Mouse (Mus musculus) macrophage (primary cell): Measurements from ENCODE around the gene Gm17657. TPM values are rescaled to one million over a fixed set of nuclear protein-coding genes. Genes with fewer than 3 reads are reported as not detected.

ENCODE experiments used
- H3K27ac ChIP-seq: fragments of 350-480 bp; formaldehyde crosslinking; 2 replicates; pipeline ENCODE4 v1.9.0; 2021
- H3K36me3 ChIP-seq: fragments of 350-480 bp; formaldehyde crosslinking; 2 replicates; pipeline ENCODE4 v1.9.0; 2021; ENCODE audit errors: inconsistent target
- H3K4me3 ChIP-seq: fragments of 350-480 bp; formaldehyde crosslinking; 2 replicates; pipeline ENCODE4 v1.9.0; 2021; ENCODE audit errors: inconsistent target
- H3K79me2 ChIP-seq: fragments of 350-480 bp; formaldehyde crosslinking; 2 replicates; pipeline ENCODE4 v1.9.0; 2021; ENCODE audit errors: inconsistent target
- WGBS: methylation state at CpG from one replicate; pipeline ENCODE4 v1.1.7; 2026; ENCODE audit warnings: inconsistent platforms; ENCODE audit not compliant: missing documents; 5-methylcytosine and 5-hydroxymethylcytosine counted together
- polyA plus RNA-seq: library from polyadenylated mRNA; stranded (reverse); fragments of 250-400 nt; gene quantifications from 3 replicates; pipeline ENCODE4 v1.2.4, GENCODE M21; 2018; ENCODE audit warnings: inconsistent platforms
- total RNA-seq, 78 experiments: library from RNA; depleted of rRNA; stranded (reverse); fragments of 250-400 nt; gene quantifications; 1 replicate in 9 of 78; 2 replicates in 24 of 78; 3 replicates in 43 of 78; 4 replicates in 2 of 78; pipeline ENCODE4 v1.2.4; 2018; ENCODE audit warnings: inconsistent platforms in 56 of 78

The Gm17657 gene
- not detected for total RNA-seq (2018; cell fraction: chromatin; rRNA removed)
- total RNA-seq (2018; cell fraction: cytosol; rRNA removed) = not detected
- not detected for total RNA-seq (2018; cell fraction: nucleus; rRNA removed)
- polyA plus RNA-seq = not detected in 3 replicates

DNA sequence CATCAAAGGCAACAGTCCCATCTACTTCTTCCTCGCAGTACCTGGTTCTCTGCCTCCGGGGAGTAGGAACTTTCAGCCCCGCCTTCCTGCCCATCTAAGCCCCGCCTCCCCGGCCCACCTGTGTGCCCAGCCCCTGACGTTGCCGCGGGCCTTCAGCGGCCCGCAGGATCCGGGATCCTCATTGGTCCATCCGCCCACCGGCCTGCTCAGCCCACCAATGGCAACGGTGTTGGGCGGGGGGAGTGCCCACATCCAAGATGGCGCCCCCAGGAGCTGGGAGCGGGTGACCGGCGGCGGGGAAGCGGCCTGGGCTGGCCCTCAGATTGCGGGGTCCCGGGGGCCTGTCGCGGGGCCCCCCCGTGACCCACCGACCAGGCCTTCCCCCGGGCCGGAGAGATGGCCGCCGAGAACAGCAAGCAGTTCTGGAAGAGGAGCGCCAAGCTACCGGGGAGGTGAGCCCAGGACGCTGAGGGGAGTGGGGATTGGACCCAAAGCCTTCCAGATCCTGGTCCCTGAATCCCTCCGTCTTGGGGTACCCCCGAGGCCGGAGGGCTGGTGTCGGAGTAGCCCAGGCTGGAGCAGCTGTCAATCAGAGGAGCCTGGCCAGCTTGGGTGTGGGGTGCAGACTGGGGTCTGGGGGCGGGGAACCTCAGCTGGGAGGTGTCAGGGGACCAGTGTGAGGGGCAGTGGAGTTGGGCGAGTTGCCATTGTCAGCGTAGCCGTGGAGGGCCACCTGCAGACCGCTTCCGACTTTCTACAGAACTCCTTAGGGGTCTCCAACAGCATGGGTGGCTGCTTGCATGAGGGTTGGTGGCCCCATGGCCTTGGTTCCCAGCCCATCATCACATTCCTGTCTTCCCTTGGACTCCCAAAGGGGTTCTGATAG lies at the start of gene Gm17657, which contains the start of gene Tbc1d22b:
Gene Gm17657 (minus strand): TSS at position 96 of the 886 bp plus-strand sequence.
Gene Tbc1d22b (plus strand): TSS at position 243 of the 886 bp plus-strand sequence.
- Histone ChIP-seq H3K27ac (peak within 1 kb of the TSS; percentile 28; the same call in 1 of the 2 replicates), H3K36me3 (no peaks in the 10 kb centered on the region), H3K79me2 (peaks cover 32% of the 10 kb centered on the region; the same call in 1 of the 2 replicates), H3K4me3 (peak within 1 kb of the TSS; percentile 86)
- WGBS = 1% methylated on average over 43 of the region's 44 CpGs

DNA sequence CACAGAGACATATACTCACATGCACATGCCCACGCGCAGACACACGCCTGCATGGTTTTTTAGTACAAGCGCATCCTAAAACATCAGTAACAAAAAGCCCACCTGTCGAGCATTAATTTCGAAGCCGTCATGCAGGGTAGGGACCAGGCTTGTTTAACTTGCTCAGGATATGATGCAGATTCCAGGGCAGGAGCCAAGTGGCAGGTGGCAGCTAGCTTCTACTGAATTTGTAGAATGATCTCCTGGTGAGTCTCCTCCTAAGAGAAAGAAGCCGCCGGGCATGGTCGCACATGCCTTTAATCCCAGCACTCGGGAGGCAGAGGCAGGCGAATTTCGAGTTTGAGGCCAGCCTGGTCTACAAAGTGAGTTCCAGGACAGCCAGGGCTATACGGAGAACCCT lies 49.6 kb upstream of the Gm17657 start:
- H3K36me3 ChIP-seq = peaks cover 18% of the 10 kb centered on the region; the same call in 1 of the 2 replicates

DNA sequence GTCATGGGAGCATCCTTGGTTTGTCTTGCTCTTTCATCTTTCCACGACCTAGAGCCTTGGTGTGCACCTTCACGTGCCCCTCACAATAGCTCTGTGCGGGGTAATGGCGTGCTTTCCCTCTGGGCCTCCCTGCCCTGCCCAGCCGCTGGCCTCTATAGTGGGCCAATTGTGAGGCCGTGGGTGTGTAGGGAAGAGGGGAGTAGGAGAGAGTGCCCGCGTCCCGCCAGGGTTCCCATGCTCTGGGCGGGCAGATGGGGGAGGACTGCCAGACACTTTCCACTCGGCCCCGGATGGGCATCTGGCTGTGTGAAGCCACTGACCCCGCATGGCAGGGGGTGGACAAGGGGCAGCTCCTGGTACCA lies 47.3 kb upstream of the Gm17657 start:
- 90% methylated on average over 10 of the region's 13 CpGs for WGBS
- peaks cover 18% of the 10 kb centered on the region; the same call in 1 of the 2 replicates for H3K36me3 ChIP-seq

More for the DNA sequence above, 49.6 kb upstream of the Gm17657 start:
- H3K79me2 ChIP-seq = no peaks in the 10 kb centered on the region
- H3K27ac ChIP-seq = no peak overlapping the region
- no peak overlapping the region for H3K4me3 ChIP-seq
- 96% methylated on average over 14 of the region's 14 CpGs for WGBS

DNA sequence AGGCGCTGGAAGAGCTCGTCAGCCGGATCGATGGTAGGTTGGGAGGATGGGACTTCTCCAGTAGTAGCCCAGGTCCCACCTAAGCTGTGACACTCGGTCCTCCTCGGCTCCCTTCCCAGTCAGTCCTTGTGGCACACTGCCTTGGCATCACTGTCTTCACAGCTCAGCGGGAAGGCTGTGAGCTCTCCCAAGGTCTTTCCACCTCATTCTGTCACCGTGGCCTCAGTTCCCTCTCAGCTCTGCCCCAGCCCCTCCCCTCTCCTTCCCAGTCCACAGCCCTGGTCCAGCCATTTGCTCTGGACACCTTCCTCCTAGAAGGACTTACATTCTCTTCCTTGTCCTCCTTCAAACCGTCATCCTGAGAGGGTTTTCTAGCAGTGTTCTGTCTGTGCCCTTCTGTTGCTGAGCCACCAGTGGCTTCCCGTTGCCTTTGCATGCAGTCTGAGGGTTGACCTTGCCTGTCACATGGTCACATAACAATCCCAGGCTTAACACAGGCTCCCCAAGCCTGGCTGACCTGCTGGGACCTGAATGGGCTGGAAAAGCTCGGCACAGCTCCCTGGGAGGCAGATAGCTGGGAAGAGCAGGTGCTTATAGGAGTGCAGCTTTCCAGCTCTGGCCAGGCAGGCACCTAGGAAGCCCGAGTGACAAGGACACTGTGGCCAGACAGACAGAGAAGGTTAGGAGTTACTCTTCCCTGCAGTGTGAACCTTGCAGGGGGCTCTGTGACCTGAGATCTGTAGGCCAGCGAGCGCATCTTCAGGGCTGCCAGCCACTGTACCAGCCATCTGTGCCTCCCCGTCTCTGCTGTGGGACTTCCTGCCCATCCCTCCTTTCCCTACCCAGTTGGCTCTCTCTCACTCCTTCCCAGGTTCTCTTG lies 46.7 kb upstream of the Gm17657 start:
- H3K27ac ChIP-seq = no peak overlapping the region

More for the DNA sequence above, 47.3 kb upstream of the Gm17657 start:
- Histone ChIP-seq H3K4me3 (no peak overlapping the region), H3K27ac (no peak overlapping the region), H3K79me2 (no peaks in the 10 kb centered on the region)

DNA sequence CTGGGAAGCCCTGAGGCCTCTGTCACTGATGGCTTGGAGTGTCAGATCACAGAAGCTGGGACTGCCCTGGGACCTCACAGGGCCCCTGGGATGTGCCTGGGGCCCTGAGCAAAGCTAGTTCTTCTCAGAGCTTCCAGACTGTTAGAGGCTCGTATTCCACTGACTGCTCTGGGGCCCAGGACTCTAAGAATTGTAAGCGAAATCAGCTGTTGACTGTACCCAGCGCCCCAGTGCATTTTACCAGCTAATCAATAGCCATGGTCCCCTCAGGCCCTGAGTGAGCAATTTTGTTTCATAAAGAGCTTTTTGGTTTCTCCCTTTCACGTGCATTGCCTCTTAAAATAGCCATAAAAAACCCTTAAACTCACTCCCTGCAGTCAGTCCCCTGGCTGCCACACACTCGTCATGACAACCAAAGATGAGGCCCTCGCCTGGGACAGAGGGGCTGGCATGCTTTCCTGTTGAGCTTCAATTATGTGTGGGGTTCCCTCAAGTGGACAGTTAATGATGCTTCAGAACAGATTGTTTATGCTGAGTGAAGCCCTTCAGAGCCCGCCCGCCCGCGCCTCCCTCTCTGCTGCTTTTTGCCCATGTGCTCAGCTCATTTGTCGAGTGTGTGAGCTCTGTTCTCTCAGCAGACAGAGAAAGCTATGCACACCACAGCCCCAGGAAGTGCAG lies 39.9 kb upstream of the Gm17657 start:
- Histone ChIP-seq H3K36me3 (no peaks in the 10 kb centered on the region), H3K4me3 (no peak overlapping the region), H3K79me2 (no peaks in the 10 kb centered on the region), H3K27ac (no peak overlapping the region)
- whole genome bisulfite sequencing = 90% methylated on average over 11 of the region's 11 CpGs

More for the DNA sequence above, 46.7 kb upstream of the Gm17657 start:
- 92% methylated on average over 14 of the region's 15 CpGs for WGBS
- Histone ChIP-seq H3K36me3 (peaks cover 18% of the 10 kb centered on the region; the same call in 1 of the 2 replicates), H3K79me2 (no peaks in the 10 kb centered on the region), H3K4me3 (no peak overlapping the region)

DNA sequence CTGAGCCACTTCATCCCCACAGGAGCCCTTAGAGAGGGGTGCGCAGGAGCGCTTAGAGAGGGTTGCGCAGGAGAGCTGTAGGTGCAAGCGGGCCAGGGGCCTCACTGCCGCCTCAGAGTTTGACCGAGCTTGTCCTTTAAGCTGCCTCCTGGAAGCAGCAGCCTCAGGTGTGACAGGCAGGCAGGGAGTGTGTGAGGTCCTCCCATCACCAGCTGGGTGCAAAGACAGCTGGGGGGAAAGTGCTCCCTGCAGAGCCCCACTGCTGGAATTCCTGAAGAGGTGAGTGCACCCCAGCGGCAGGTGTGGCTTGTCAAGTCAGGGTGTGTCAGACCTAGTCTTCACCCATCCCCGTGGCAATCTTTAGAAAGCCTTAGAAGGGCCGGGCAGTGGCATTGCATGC lies 37.5 kb upstream of the Gm17657 start:
- 97% methylated on average over 9 of the region's 9 CpGs for WGBS
- Histone ChIP-seq H3K4me3 (no peak overlapping the region), H3K36me3 (no peaks in the 10 kb centered on the region), H3K27ac (no peak overlapping the region), H3K79me2 (no peaks in the 10 kb centered on the region)

DNA sequence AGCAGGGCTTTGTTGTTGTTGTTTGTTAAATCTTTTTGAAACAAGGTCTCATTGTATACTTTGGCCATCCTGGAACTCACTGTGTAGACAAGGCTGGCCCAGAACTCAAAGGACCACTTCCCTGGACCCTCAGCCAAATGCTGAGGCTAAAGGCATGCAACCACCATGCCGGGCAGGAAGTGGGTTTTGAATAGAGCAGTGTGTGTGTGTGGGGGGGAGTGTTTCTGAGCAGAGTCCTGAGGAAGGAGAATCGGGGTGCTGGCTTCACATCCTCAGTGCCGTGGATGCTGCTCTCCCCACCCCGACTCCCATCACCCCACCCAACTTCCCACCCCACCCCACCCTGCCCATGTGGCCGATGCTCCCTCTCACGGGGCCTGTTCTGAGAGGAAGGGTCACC lies 36.0 kb upstream of the Gm17657 start:
- Histone ChIP-seq H3K4me3 (no peak overlapping the region), H3K36me3 (peaks cover 4% of the 10 kb centered on the region; the same call in 1 of the 2 replicates), H3K79me2 (no peaks in the 10 kb centered on the region), H3K27ac (no peak overlapping the region)
- 12% methylated on average over 2 of the region's 6 CpGs for WGBS

DNA sequence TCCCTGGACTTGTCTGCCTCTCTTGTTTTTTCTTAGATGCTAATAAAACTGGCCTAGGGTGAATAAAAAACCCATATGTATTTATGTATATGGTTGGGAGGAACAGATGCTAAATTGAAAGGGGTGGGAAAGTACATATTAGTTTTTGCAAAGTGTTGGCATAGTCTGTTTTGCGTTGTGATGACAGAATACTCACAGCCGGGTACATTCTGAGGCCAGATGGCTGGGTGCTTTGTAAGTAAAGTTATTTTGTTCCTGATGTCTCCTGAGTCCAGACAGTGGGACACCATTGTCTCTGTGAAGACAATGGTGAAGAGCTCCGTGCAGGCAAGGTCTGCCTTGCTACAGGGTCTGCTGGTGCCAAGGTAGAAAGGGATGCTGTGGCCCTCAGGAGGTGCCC lies 35.3 kb upstream of the Gm17657 start:
- no peak overlapping the region for H3K27ac ChIP-seq
- 91% methylated on average over 3 of the region's 3 CpGs for WGBS
- H3K4me3 ChIP-seq = no peak overlapping the region
- no peaks in the 10 kb centered on the region for H3K79me2 ChIP-seq
- peaks cover 6% of the 10 kb centered on the region; the same call in 1 of the 2 replicates for H3K36me3 ChIP-seq

DNA sequence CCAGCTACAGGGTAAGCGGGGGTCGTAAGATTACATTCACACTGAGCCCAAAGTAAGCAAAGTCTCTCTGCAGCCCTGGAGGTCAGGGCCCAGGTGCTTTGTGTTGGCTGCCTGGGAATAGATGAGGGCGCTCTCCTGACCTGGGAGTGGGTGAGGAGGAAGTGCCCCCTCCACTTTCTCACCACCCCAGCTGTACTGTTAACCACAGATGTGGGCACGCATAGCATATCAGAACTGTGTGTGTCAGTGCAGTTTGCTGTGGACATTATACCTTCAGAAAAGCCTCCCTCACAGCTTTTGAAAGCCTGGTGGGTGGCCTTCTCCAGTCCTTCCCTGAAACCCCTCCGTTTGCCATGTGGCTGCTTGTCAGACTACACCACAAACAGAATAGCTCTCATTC lies 34.9 kb upstream of the Gm17657 start:
- H3K27ac ChIP-seq = no peak overlapping the region
- 60% methylated on average over 5 of the region's 5 CpGs for WGBS
- no peak overlapping the region for H3K4me3 ChIP-seq
- H3K36me3 ChIP-seq = peaks cover 9% of the 10 kb centered on the region
- H3K79me2 ChIP-seq = no peaks in the 10 kb centered on the region

DNA sequence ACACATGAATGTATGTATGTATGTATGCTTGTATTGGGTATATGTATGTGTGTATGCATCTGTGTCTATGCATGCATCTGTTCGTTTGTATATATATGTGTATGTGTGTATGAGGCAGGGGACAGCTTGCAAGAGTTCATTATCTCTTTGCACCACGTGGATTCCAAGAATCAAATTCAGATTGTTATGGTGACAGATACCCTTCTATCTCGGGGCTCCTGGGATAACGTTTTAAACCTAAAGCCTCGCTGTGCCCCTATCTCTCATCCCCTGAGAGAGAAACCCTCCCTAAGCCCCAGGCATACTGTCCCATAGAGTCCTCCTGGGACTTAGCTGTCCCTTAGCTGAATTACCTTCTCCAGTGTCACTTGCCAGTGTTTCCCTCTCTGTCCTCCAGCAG lies 34.1 kb upstream of the Gm17657 start:
- H3K4me3 ChIP-seq = no peak overlapping the region
- H3K79me2 ChIP-seq = no peaks in the 10 kb centered on the region
- WGBS = 87% methylated on average over 5 of the region's 5 CpGs
- peaks cover 17% of the 10 kb centered on the region for H3K36me3 ChIP-seq
- no peak overlapping the region for H3K27ac ChIP-seq

DNA sequence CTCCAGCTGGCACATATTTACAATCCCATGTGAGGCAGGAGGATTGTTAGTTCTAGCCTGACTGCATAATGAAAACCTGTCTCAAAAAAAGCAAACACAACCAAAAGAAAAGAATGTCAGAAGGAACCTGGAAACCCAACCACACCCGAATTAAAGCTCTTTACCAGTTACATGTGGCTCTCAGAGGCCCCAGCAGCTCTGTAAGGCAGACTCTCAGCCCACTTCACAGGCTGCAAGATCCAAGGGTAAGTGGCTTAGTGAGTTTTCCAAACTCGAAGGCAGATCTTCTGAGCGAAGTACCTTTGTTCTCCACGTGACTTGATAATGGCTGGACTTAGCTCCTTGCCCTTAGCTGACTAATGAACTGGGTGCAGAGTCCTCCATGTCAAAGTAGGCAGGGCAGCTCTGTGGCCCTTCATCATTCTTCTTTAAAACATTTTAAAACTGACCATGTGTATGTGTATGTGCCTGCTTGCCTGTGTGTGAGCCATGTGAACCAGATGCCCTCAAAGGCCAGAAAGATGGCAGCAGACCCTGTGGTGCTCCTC lies 30.2 kb upstream of the Gm17657 start:
- WGBS = 94% methylated on average over 4 of the region's 4 CpGs
- Histone ChIP-seq H3K27ac (no peak overlapping the region), H3K36me3 (peaks cover 32% of the 10 kb centered on the region), H3K79me2 (no peaks in the 10 kb centered on the region), H3K4me3 (no peak overlapping the region)

DNA sequence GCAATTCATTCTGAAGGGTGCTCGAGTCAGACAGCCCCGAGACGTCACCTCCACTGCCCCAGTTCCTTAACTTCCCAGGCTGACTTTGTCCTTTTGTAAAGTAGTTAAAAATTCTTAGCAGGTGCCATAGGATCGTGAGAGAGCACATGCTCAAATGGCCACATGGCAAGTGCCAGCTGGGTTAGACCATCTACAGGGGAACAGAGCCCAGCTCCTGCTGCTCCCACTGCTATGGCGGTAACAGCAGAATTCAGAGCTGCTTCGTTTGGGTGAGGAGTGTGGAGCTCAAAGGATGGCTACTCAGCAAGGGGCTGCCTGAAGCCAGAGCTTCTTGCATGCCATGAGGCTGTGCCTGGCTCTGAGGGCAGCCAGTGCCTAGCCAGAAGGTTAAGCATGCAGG lies 20.4 kb upstream of the Gm17657 start:
- Histone ChIP-seq H3K27ac (no peak overlapping the region), H3K79me2 (no peaks in the 10 kb centered on the region), H3K4me3 (no peak overlapping the region), H3K36me3 (peaks cover 25% of the 10 kb centered on the region)
- WGBS = 86% methylated on average over 5 of the region's 6 CpGs

DNA sequence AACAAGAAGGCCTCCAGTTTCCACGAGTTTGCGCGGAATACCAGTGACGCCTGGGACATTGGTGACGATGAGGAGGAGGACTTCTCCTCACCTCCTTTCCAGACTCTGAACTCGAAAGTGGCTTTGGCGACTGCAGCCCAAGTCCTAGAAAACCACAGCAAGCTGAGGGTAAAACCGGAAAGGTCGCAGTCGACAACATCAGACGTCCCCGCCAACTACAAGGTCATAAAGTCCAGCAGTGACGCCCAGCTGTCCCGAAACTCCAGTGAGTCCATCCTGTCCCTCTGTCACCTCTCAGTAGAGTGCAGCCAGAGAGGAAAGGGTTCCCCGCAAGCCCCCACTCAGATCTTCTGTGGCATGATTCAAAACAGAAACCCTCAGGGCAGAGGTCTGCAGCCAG lies 19.0 kb upstream of the Gm17657 start:
- 95% methylated on average over 15 of the region's 15 CpGs for WGBS

DNA sequence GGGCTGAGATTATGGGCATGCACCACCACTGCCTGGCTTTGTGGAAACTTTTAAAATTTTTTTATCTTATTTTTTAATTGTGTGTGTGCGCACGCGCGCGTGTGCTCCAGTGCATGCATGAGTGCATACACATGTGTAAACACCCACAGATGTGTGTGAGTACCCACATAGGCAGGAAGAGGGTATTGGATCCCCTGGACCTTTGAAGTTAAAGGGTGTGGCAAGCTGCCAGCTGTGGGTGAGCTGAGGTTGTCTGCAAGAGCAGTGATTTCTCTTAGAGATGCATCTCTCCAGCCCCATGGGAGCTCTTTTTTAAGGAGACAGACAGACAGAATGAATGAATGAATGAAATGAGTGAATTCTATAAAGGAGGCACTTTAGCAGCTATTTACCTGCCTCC lies 16.1 kb upstream of the Gm17657 start:
- WGBS = 98% methylated on average over 5 of the region's 5 CpGs
- H3K27ac ChIP-seq = no peak overlapping the region
- no peaks in the 10 kb centered on the region; the same call in 1 of the 2 replicates for H3K79me2 ChIP-seq
- H3K36me3 ChIP-seq = peaks cover 11% of the 10 kb centered on the region; the same call in 1 of the 2 replicates
- no peak overlapping the region for H3K4me3 ChIP-seq

More for the DNA sequence above, 19.0 kb upstream of the Gm17657 start:
- no peak overlapping the region for H3K4me3 ChIP-seq
- H3K27ac ChIP-seq = no peak overlapping the region
- no peaks in the 10 kb centered on the region for H3K79me2 ChIP-seq
- peaks cover 24% of the 10 kb centered on the region for H3K36me3 ChIP-seq
